Mouse (Mus musculus) frontal cortex, postnatal 10 days (tissue): ENCODE measurements around the gene Armh3.

Source experiments
- DNase-seq, 2 experiments: peaks; one replicate each; pipeline ENCODE4 v3.0.0; 2022; ENCODE audit warnings: low spot score in 2 of 2, mixed read lengths in 1 of 2

Gene Armh3

DNA sequence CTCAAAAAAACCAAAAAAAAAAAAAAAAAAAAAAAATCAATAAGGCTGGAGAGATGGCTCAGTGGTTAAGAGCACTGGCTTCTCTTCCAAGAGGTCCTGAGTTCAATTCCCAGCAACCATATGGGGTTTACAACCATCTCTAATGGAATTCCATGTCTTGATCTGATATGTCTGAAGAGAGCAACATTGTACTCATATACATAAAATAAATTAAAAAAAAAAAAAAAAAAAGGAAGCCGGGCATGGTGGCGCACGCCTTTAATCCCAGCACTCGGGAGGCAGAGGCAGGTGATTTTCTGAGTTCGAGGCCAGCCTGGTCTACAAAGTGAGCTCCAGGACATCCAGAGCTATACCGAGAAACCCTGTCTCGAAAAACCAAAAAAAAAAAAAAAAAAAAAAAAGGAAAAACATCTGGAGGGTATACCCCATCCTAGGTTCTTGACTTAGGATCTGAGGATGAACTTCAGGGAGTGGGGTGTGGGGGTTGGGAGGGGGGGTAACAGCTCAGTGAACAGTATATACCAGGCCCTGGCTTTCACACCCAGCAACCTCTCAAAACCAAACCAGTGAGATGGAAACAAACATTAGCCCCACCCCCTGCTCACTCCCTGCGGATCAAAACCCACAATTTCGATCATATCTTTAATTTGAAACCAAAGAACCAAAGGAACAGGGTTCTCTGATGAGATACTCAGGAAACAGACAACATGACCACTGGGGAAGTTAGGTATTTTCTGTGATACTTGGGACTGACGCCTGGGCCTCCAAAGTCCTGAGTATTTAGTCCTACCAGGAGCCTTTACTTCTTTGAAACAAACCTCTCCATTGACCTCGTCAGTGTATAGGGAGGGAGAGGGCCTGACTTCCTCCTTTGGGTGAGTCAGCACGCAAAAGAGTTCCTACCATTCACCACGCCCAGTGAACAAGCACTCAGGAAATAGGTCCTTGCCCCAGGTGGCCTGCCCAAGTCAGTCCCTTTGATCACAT, 208.1 kb downstream of the Armh3 start:
- no peak for DNase-seq

- no peak for DNase-seq
Measured at GRCm38 (mm10) chr19:45789365-45789764, 208.9 kb downstream of the Armh3 start.

- DNase-seq, result no peak
Measured at GRCm38 (mm10) chr19:45788337-45788736, 210.0 kb downstream of the Armh3 start.

GRCm38 (mm10) chr19:45787450-45787849, 210.8 kb downstream of the Armh3 start:
- DNase-seq, result no peak

DNA sequence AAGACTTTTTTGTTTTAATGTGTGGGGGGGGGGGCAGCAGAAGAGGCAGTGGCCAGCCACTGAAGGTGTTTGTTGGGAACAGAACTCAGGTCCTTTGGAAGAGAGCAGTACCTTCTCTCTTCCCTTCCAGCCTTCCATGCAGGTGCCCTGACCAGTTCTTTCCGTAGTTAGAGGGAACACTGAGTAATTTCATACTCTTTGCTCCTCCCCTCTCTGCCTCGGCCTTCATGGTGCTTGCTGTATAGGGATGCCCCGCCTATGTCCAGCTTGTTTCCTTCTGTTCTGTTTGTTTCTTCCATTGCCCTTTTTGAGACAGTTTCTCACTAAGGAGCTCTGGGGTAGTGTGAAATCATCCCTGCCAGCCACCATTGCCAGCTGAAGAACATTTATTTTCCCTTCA, 212.8 kb downstream of the Armh3 start:
- no peak for DNase-seq

DNA sequence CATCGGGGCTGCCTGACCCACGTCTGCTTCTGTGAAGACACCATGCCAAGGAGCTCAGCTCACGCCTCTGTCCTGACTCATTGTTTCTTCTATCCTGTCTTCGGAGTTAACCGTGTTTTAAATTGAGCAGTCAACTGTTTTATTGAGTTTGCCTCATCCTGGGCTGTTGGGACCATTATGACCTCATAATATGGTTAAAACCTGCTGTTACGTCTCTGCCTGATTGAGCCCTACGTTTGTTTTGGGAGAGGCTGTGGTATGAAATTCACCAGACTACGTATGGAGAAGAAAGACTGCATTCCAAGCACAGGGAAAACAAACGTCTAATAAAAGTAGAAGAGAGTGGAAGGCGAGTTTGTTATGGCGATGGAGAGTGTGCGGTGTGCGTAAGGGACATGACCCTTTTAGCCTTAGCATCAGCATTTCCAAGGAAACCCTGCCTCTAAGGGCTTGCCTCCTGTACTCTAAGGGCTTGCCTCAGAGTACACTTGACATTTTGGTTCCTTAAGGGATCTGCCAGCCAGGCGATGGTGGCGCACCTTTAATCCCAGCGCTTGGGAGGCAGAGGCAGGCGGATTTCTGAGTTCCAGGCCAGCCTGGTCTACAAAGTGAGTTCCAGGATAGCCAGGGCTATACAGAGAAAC, 214.2 kb downstream of the Armh3 start:
- no peak for DNase-seq

DNA sequence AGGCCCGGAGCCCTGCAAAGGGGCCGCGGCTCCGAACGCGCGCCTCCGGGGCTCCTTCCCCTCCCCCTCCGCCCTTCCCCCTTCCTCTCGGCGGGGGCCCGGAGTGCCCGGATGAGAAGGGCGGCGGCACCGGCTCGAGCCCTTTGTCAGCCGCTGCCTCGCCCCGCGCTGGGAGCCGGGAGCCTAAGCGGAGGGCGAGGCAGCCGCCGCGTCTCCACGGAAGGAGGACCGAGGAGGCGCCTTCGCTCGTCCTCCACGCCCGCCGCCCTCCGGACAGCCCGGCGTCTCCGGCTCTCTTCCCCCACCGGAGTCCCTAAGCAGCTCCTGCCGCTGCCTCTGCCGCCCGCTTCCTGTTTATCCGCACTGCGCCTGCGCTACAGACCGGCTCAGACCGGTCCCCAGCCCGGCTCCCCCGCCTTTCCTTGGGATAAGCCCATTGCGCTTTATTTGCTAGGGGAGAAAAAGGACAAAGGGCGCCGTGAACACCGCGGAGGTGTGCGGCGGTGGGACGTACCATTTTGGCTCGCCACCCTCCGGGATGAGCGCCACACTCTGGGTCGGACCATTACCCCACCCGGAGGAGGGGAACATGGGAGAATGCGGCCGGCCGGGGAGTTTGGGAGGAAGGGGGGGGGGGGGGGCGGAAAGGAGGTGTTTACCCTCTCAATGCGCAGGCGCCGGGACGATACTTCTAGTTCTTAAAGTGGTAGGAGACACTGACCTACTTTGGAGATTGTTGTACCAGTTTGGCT, 214.9 kb downstream of the Armh3 start, which contains the start of gene Mgea5:
Gene Mgea5, minus strand, starts transcription at position 657 of the 752 bp plus-strand sequence.
- peak; percentile 98 to 99 for DNase-seq

- peak; percentile 68 to 70 for DNase-seq
Measured at GRCm38 (mm10) chr19:45782315-45783001, 215.8 kb downstream of the Armh3 start.

DNA sequence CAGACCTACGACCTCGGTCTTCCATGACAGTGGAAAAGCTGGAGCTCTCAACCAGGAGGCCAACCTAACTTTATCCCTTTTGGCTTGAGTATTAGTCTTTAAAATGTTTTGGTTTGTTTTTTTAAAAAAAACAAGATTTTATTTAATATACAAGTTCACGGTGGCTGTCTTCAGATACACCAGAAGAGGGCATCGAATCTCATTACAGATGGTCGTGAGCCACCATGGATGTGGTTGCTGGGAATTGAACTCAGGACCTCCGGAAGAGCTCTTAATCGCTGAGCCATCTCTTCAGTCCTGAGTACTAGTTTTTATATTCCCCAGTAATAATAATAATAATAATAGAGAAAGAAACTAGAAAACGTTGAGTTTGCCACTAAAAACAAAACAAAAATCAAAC, 216.6 kb downstream of the Armh3 start:
- no peak for DNase-seq

GRCm38 (mm10) chr19:45780350-45780915, 217.9 kb downstream of the Armh3 start:
- no peak for DNase-seq

- no peak for DNase-seq
Measured at GRCm38 (mm10) chr19:45775486-45775885, 222.8 kb downstream of the Armh3 start.

GRCm38 (mm10) chr19:45771501-45771900, 226.8 kb downstream of the Armh3 start:
- DNase-seq, result no peak
